Mouse (Mus musculus): Measurements from ENCODE around the gene Ncmap.

GRCm38 (mm10) chr4:135429990-135430760, 32.1 kb upstream of the Ncmap start:
- TF ChIP-seq CTCF (IDR thresholded peaks at IDR 0.05; ENCODE audit: borderline replicate concordance, extremely low read depth, insufficient read depth, insufficient read length) (no peak), POLR2A (IDR thresholded peaks at IDR 0.05; ENCODE audit: borderline replicate concordance, extremely low read depth, insufficient read depth, insufficient read length, poor library complexity, severe bottlenecking) (no peak)
